Mouse (Mus musculus): ENCODE measurements at regions not wholly inside any gene's neighbourhood (a gene's known extent, or its start where the extent isn't known, plus 50 kb on each side); places are given as distances from the start of the nearest gene placed in this dataset.

- no peak overlapping the region for H3K27ac ChIP-seq (ENCODE audit: insufficient read depth, low read depth, low read length)
- no peak overlapping the region for H3K4me3 ChIP-seq (ENCODE audit: insufficient read depth, low read depth, low read length)
- no peaks in the 10 kb centered on the region for H3K27me3 ChIP-seq (replicated peaks; ENCODE audit: control insufficient read depth, insufficient read depth, low read length)
- WGBS, result 77% methylated on average over 3 of the region's 3 CpGs
- DNase-seq, result no peak
- H3K4me1 ChIP-seq (ENCODE audit: control insufficient read depth, insufficient read depth, low read length), result no peaks in the 10 kb centered on the region
- no peaks in the 10 kb centered on the region for H3K36me3 ChIP-seq (ENCODE audit: control insufficient read depth, insufficient read depth, low read length)
- TF ChIP-seq POLR2A (IDR thresholded peaks at IDR 0.05; ENCODE audit: low read depth, low read length) (no peak), CTCF (conservative IDR thresholded peaks at IDR 0.05; ENCODE audit: insufficient read depth, insufficient read length, low read depth, low read length) (no peak)
These were observed 1719.2 kb downstream of the D3Ertd751e start for GRCm38 (mm10) chr3:43461541-43462109.

Data from kidney, adult 2 months (tissue).